Mouse (Mus musculus) embryonic stem cell, embryonic (primary cell): ENCODE data around the gene Slc7a6.
"Not testable (repeated sequence)": the region's sequence is repeated elsewhere in the genome, so short reads cannot be mapped to it uniquely, and the experiment has no call there.

Source experiments
- CTCF ChIA-PET, 4 experiments: fragments of 300-600 bp in 2 of 4; fragments of 350-600 bp in 2 of 4; sonication (Branson Sonifier 250); formaldehyde crosslinking; loops; one replicate each; lab custom pipeline; 2022; ENCODE audit warnings: inconsistent platforms in 2 of 4; lab: Charles Lee
- POLR2A ChIA-PET, 4 experiments: fragments of 300-600 bp in 2 of 4; fragments of 350-600 bp in 2 of 4; sonication (Branson Sonifier 250); formaldehyde crosslinking; loops; one replicate each; lab custom pipeline; 2022; ENCODE audit warnings: antibody characterized with exemption in 4 of 4, inconsistent platforms in 1 of 4; lab: Charles Lee

Slc7a6 gene

GRCm38 (mm10) chr8:106194062-106194461 is 25.4 kb downstream of the Slc7a6 start:
- POLR2A ChIA-PET, result interaction anchor here in 3 of 4 experiments (0.6 to 1.4 kb wide), 6 partner anchors 9 to 87 kb away, joined by 3 to 6 read pairs (median 4); no protein-coding TSS in a partner anchor

GRCm38 (mm10) chr8:106198741-106199140 is 30.1 kb downstream of the Slc7a6 start:
- ChIA-PET POLR2A (interaction anchor here in 3 of 4 experiments (0.6 to 2.7 kb wide), 14 partner anchors 9 to 187 kb away, joined by 3 to 18 read pairs (median 4); partner anchors contain the start of genes Prmt7 (in 2 of the 3), Slc7a6os (in 2 of the 3) and Ddx28 (in 1 of the 3)), CTCF (interaction anchor here (0.5 to 1.3 kb wide), 20 partner anchors 9 to 575 kb away, joined by 3 to 12 read pairs (median 4); partner anchors contain the start of gene Pla2g15 (in 1 of the 4))

More at GRCm38 (mm10) chr8:106194062-106194461, 25.4 kb downstream of the Slc7a6 start:
- CTCF ChIA-PET, result no interaction called here

GRCm38 (mm10) chr8:106199596-106199995 is 30.9 kb downstream of the Slc7a6 start:
- POLR2A ChIA-PET, CTCF ChIA-PET: not testable (repeated sequence)

- POLR2A ChIA-PET, result interaction anchor here (0.5 to 4.8 kb wide), 41 partner anchors 8 to 1083 kb away, joined by 3 to 32 read pairs (median 4); partner anchors contain the start of genes Pla2g15 (in 3 of the 4), Esrp2 (in 2 of the 4), Agrp (in 1 of the 4) and Ctcf (in 1 of the 4)
- CTCF ChIA-PET, result interaction anchor here (0.5 to 1.5 kb wide), 8 partner anchors 11 to 138 kb away, joined by 3 to 10 read pairs (median 4); partner anchors contain the start of gene Esrp2 (in 1 of the 4)
These were observed 41.5 kb downstream of the Slc7a6 start for GRCm38 (mm10) chr8:106210035-106210731.

- CTCF ChIA-PET, result interaction anchor here in 3 of 4 experiments (0.5 to 1.5 kb wide), 3 partner anchors 16 to 137 kb away, joined by 3 to 10 read pairs (median 7); no protein-coding TSS in a partner anchor
- POLR2A ChIA-PET, result interaction anchor here in 3 of 4 experiments (0.6 to 4.8 kb wide), 30 partner anchors 10 to 1365 kb away, joined by 3 to 32 read pairs (median 4); partner anchors contain the start of genes Pla2g15 (in 3 of the 3), Agrp (in 1 of the 3), Ctcf (in 1 of the 3) and Esrp2 (in 1 of the 3)
These were observed 42.2 kb downstream of the Slc7a6 start, which contains the start of the genes Slc7a6os and Prmt7 for GRCm38 (mm10) chr8:106210821-106211345. Slc7a6os (minus strand) TSS chr8:106210935. Prmt7 (plus strand) TSS chr8:106210936.

- CTCF ChIA-PET, result no interaction called here
- POLR2A ChIA-PET, result interaction anchor here in 3 of 4 experiments (0.6 to 4.8 kb wide), 24 partner anchors 10 to 1365 kb away, joined by 3 to 32 read pairs (median 4); partner anchors contain the start of genes Pla2g15 (in 3 of the 3), Nutf2 (in 1 of the 3), Pskh1 (in 1 of the 3) and Smpd3 (in 1 of the 3)
These were observed 42.8 kb downstream of the Slc7a6 start for GRCm38 (mm10) chr8:106211421-106211820.

GRCm38 (mm10) chr8:106213959-106214358 is 45.3 kb downstream of the Slc7a6 start:
- CTCF ChIA-PET, result no interaction called here

GRCm38 (mm10) chr8:106219620-106220019 is 51.0 kb downstream of the Slc7a6 start:
- CTCF ChIA-PET, result no interaction called here
- POLR2A ChIA-PET, result interaction anchor here in 3 of 4 experiments (0.6 to 4.1 kb wide), 8 partner anchors 10 to 193 kb away, joined by 3 to 32 read pairs (median 4); partner anchors contain the start of genes Prmt7 (in 1 of the 3) and Slc7a6os (in 1 of the 3)

More at GRCm38 (mm10) chr8:106213959-106214358, 45.3 kb downstream of the Slc7a6 start:
- POLR2A ChIA-PET, result interaction anchor here in 2 of 4 experiments (1.0 to 1.8 kb wide), 7 partner anchors 8 to 64 kb away, joined by 3 to 7 read pairs (median 4); partner anchors contain the start of gene Pla2g15 (in 1 of the 2)

GRCm38 (mm10) chr8:106226589-106226988 is 57.9 kb downstream of the Slc7a6 start:
- ChIA-PET POLR2A (interaction anchor here in 3 of 4 experiments (0.6 to 2.1 kb wide), 16 partner anchors 8 to 63 kb away, joined by 3 to 11 read pairs (median 3); partner anchors contain the start of genes Prmt7 (in 2 of the 3) and Slc7a6os (in 2 of the 3)), CTCF (interaction anchor here (0.5 to 1.6 kb wide), 24 partner anchors 8 to 515 kb away, joined by 3 to 13 read pairs (median 3); partner anchors contain the start of genes Prmt7 (in 2 of the 4), Slc7a6os (in 2 of the 4) and Pla2g15 (in 1 of the 4))

- POLR2A ChIA-PET, result no interaction called here
- CTCF ChIA-PET, result no interaction called here
These were observed 62.9 kb downstream of the Slc7a6 start for GRCm38 (mm10) chr8:106231536-106231935.

GRCm38 (mm10) chr8:106232751-106233150 is 64.1 kb downstream of the Slc7a6 start:
- POLR2A ChIA-PET, result interaction anchor here in 1 of 4 experiments (1.0 to 1.4 kb wide), 4 partner anchors 12 to 21 kb away, joined by 3 to 5 read pairs (median 4); no protein-coding TSS in a partner anchor

GRCm38 (mm10) chr8:106234567-106235261 is 66.1 kb downstream of the Slc7a6 start:
- ChIA-PET POLR2A (interaction anchor here (0.6 to 1.5 kb wide), 5 partner anchors 8 to 637 kb away, joined by 3 to 4 read pairs (median 3); no protein-coding TSS in a partner anchor), CTCF (no interaction called here)

More at GRCm38 (mm10) chr8:106232751-106233150, 64.1 kb downstream of the Slc7a6 start:
- CTCF ChIA-PET, result no interaction called here

GRCm38 (mm10) chr8:106237106-106237505 is 68.4 kb downstream of the Slc7a6 start:
- ChIA-PET POLR2A (interaction anchor here in 2 of 4 experiments (1.2 to 3.2 kb wide), 4 partner anchors 8 to 31 kb away, joined by 3 to 11 read pairs (median 4); no protein-coding TSS in a partner anchor), CTCF (interaction anchor here in 3 of 4 experiments (0.6 to 1.5 kb wide), 3 partner anchors 10 to 520 kb away, joined by 3 to 5 read pairs (median 3); no protein-coding TSS in a partner anchor)
